Mouse (Mus musculus): ENCODE data around the gene Pde4b. TPM values are rescaled to one million over a fixed set of nuclear protein-coding genes. Genes with fewer than 3 reads are reported as not detected.
"Not testable (repeated sequence)": the region's sequence is repeated elsewhere in the genome, so short reads cannot be mapped to it uniquely, and the experiment has no call there.

Gene Pde4b
- 0.32 and 1.4 TPM in 2 replicates for total RNA-seq (2012; rRNA removed)

- no peak within 1 kb of the TSS for H3K27ac ChIP-seq (ENCODE audit: insufficient read depth, low read depth, low read length, poor library complexity, severe bottlenecking)
Observed at GRCm38 (mm10) chr4:102087091-102087565, at the start of gene Pde4b. Gene Pde4b, plus strand, starts transcription at chr4:102087543.

GRCm38 (mm10) chr4:102040190-102040589, 47.2 kb upstream of the Pde4b start:
- TF ChIP-seq CHD2 (IDR thresholded peaks at IDR 0.05; ENCODE audit: low read depth, low read length) (no peak), ZNF384 (IDR thresholded peaks at IDR 0.05; ENCODE audit: low read depth, low read length) (no peak), HCFC1 (IDR thresholded peaks at IDR 0.05; ENCODE audit: borderline replicate concordance, insufficient read depth, low read length) (no peak), MAFK (IDR thresholded peaks at IDR 0.05; ENCODE audit: insufficient read depth, low read depth, low read length) (no peak), ZC3H11A (IDR thresholded peaks at IDR 0.05; ENCODE audit: borderline replicate concordance, low read depth, low read length) (no peak)
- in situ Hi-C loops (cut with MboI; ENCODE audit: low sequenced_read_pairs in 2 of 2, unreplicated experiment in 2 of 2) = no loop called here
- no peak overlapping the region for H3K4me3 ChIP-seq (ENCODE audit: insufficient read depth in 1 of 2, low read depth in 1 of 2, low read length in 2 of 2, poor library complexity in 1 of 2, severe bottlenecking in 1 of 2)

More at GRCm38 (mm10) chr4:102087091-102087565, at the start of gene Pde4b:
- Histone ChIP-seq H3K9me3 (ENCODE audit: control insufficient read depth, insufficient read depth, low read depth, low read length) (no peaks in the 10 kb centered on the region), H3K4me3 (ENCODE audit: insufficient read depth in 1 of 2, low read depth in 1 of 2, low read length in 2 of 2, poor library complexity in 1 of 2, severe bottlenecking in 1 of 2) (peak within 1 kb of the TSS; percentile 58 to 80), H3K36me3 (ENCODE audit: control insufficient read depth, insufficient read depth, low read length, poor library complexity, severe bottlenecking) (no peaks in the 10 kb centered on the region), H3K9ac (ENCODE audit: insufficient read depth, low read depth, low read length, poor library complexity, severe bottlenecking) (peak within 1 kb of the TSS; percentile 33; the same call in 1 of the 2 replicates), H3K4me1 (ENCODE audit: control insufficient read depth in 2 of 2, insufficient read depth in 2 of 2, low read length in 2 of 2, poor library complexity in 1 of 2) (no peaks in the 10 kb centered on the region)
- TF ChIP-seq ZNF384 (IDR thresholded peaks at IDR 0.05; ENCODE audit: low read depth, low read length) (no peak), HCFC1 (IDR thresholded peaks at IDR 0.05; ENCODE audit: borderline replicate concordance, insufficient read depth, low read length) (no peak), MAFK (IDR thresholded peaks at IDR 0.05; ENCODE audit: insufficient read depth, low read depth, low read length) (no peak), ZC3H11A (IDR thresholded peaks at IDR 0.05; ENCODE audit: borderline replicate concordance, low read depth, low read length) (no peak), CHD2 (IDR thresholded peaks at IDR 0.05; ENCODE audit: low read depth, low read length) (no peak)
- in situ Hi-C loops (cut with MboI; ENCODE audit: low sequenced_read_pairs in 2 of 2, unreplicated experiment in 2 of 2) = no loop called here
- DNase-seq (ENCODE audit: low read depth, low spot score) = no peak

GRCm38 (mm10) chr4:102045183-102046140, 41.9 kb upstream of the Pde4b start:
- Histone ChIP-seq H3K36me3 (ENCODE audit: control insufficient read depth, insufficient read depth, low read length, poor library complexity, severe bottlenecking) (no peaks in the 10 kb centered on the region), H3K27ac (ENCODE audit: insufficient read depth, low read depth, low read length, poor library complexity, severe bottlenecking) (no peak overlapping the region), H3K9me3 (ENCODE audit: control insufficient read depth, insufficient read depth, low read depth, low read length) (no peaks in the 10 kb centered on the region), H3K4me1 (ENCODE audit: control insufficient read depth in 2 of 2, insufficient read depth in 2 of 2, low read length in 2 of 2, poor library complexity in 1 of 2) (no peaks in the 10 kb centered on the region), H3K4me3 (ENCODE audit: insufficient read depth in 1 of 2, low read depth in 1 of 2, low read length in 2 of 2, poor library complexity in 1 of 2, severe bottlenecking in 1 of 2) (no peak overlapping the region), H3K9ac (ENCODE audit: insufficient read depth, low read depth, low read length, poor library complexity, severe bottlenecking) (no peak overlapping the region)
- DNase-seq (ENCODE audit: low read depth, low spot score) = no peak
- TF ChIP-seq ZC3H11A (IDR thresholded peaks at IDR 0.05; ENCODE audit: borderline replicate concordance, low read depth, low read length) (no peak), HCFC1 (IDR thresholded peaks at IDR 0.05; ENCODE audit: borderline replicate concordance, insufficient read depth, low read length) (no peak), MAFK (IDR thresholded peaks at IDR 0.05; ENCODE audit: insufficient read depth, low read depth, low read length) (no peak), CHD2 (IDR thresholded peaks at IDR 0.05; ENCODE audit: low read depth, low read length) (no peak), ZNF384 (IDR thresholded peaks at IDR 0.05; ENCODE audit: low read depth, low read length) (no peak)
- in situ Hi-C loops (cut with MboI; ENCODE audit: low sequenced_read_pairs in 2 of 2, unreplicated experiment in 2 of 2) = no loop called here

More at GRCm38 (mm10) chr4:102040190-102040589, 47.2 kb upstream of the Pde4b start:
- no peak overlapping the region for H3K27ac ChIP-seq (ENCODE audit: insufficient read depth, low read depth, low read length, poor library complexity, severe bottlenecking)
- H3K9me3 ChIP-seq (ENCODE audit: control insufficient read depth, insufficient read depth, low read depth, low read length) = no peaks in the 10 kb centered on the region
- H3K36me3 ChIP-seq (ENCODE audit: control insufficient read depth, insufficient read depth, low read length, poor library complexity, severe bottlenecking) = no peaks in the 10 kb centered on the region
- H3K9ac ChIP-seq (ENCODE audit: insufficient read depth, low read depth, low read length, poor library complexity, severe bottlenecking) = no peak overlapping the region
- no peak for DNase-seq (ENCODE audit: low read depth, low spot score)
- H3K4me1 ChIP-seq (ENCODE audit: control insufficient read depth in 2 of 2, insufficient read depth in 2 of 2, low read length in 2 of 2, poor library complexity in 1 of 2) = no peaks in the 10 kb centered on the region

GRCm38 (mm10) chr4:102049368-102049767, 38.0 kb upstream of the Pde4b start:
- H3K27ac ChIP-seq (ENCODE audit: insufficient read depth, low read depth, low read length, poor library complexity, severe bottlenecking); in situ Hi-C loops (cut with MboI; ENCODE audit: low sequenced_read_pairs in 2 of 2, unreplicated experiment in 2 of 2); DNase-seq (ENCODE audit: low read depth, low spot score); H3K36me3 ChIP-seq (ENCODE audit: control insufficient read depth, insufficient read depth, low read length, poor library complexity, severe bottlenecking); H3K9me3 ChIP-seq (ENCODE audit: control insufficient read depth, insufficient read depth, low read depth, low read length); H3K4me1 ChIP-seq (ENCODE audit: control insufficient read depth in 2 of 2, insufficient read depth in 2 of 2, low read length in 2 of 2, poor library complexity in 1 of 2); H3K9ac ChIP-seq (ENCODE audit: insufficient read depth, low read depth, low read length, poor library complexity, severe bottlenecking); H3K4me3 ChIP-seq (ENCODE audit: insufficient read depth in 1 of 2, low read depth in 1 of 2, low read length in 2 of 2, poor library complexity in 1 of 2, severe bottlenecking in 1 of 2): not testable (repeated sequence)
